Mouse (Mus musculus): Measurements from ENCODE around the gene Stoml1. TPM values are rescaled to one million over a fixed set of nuclear protein-coding genes. Genes with fewer than 3 reads are reported as not detected.
"Not testable (repeated sequence)": the region's sequence is repeated elsewhere in the genome, so short reads cannot be mapped to it uniquely, and the experiment has no call there.

The Stoml1 gene
- polyA plus RNA-seq, 1 experiment from 2014 or later, result 30.1 TPM

GRCm38 (mm10) chr9:58266571-58267011, 13.6 kb downstream of the Stoml1 start:
- Histone ChIP-seq H3K36me3 (peaks cover 10% of the 10 kb centered on the region), H3K27me3 (no peaks in the 10 kb centered on the region), H3K4me3 (no peak overlapping the region), H3K9me3 (no peaks in the 10 kb centered on the region), H3K4me2 (no peak overlapping the region), H3K9ac (no peak overlapping the region), H3K4me1 (peaks cover 10% of the 10 kb centered on the region), H3K27ac (peak overlapping the region; percentile 69)
- ATAC-seq (ENCODE audit: borderline replicate concordance, extremely low read depth, low FRiP score, low TSS enrichment), result no peak
- 27% methylated on average over 4 of the region's 4 CpGs for WGBS

DNA sequence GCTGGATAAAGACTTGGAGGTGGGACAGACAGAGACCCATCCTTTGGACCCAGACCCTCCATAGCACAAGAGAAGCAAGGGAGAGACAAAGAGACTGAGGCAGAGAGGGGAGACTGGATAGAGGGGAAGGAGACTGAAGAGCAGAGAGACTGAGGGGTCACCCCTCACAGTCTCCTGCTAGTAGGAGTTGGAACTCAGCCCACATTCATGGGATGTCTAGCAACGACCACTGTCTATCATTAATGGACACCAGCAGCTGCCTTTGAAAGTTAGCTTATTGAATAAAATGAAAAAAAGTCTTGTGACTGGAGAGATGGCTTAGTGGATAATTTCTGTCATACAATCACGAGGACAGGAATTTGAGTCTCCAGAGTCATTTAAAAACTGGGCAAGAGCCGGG, 14.1 kb downstream of the Stoml1 start:
- H3K4me2 ChIP-seq, result no peak overlapping the region
- no peak overlapping the region for H3K4me3 ChIP-seq
- no peak overlapping the region for H3K9ac ChIP-seq
- no peaks in the 10 kb centered on the region for H3K27me3 ChIP-seq
- peaks cover 5% of the 10 kb centered on the region for H3K36me3 ChIP-seq
- no peaks in the 10 kb centered on the region for H3K9me3 ChIP-seq
- H3K27ac ChIP-seq, result peak overlapping the region; percentile 69
- WGBS, result 57% methylated on average over 3 of the region's 3 CpGs
- no peak for ATAC-seq (ENCODE audit: borderline replicate concordance, extremely low read depth, low FRiP score, low TSS enrichment)
- H3K4me1 ChIP-seq, result peaks cover 10% of the 10 kb centered on the region

- Histone ChIP-seq H3K9ac (no peak overlapping the region), H3K27me3 (no peaks in the 10 kb centered on the region), H3K4me1 (peaks cover 10% of the 10 kb centered on the region), H3K27ac (no peak overlapping the region), H3K36me3 (no peaks in the 10 kb centered on the region), H3K4me3 (no peak overlapping the region), H3K9me3 (no peaks in the 10 kb centered on the region), H3K4me2 (no peak overlapping the region)
- ATAC-seq (ENCODE audit: borderline replicate concordance, extremely low read depth, low FRiP score, low TSS enrichment), result no peak
- WGBS, result 52% methylated on average over 12 of the region's 12 CpGs
Measured at GRCm38 (mm10) chr9:58268384-58269313, 15.7 kb downstream of the Stoml1 start.

DNA sequence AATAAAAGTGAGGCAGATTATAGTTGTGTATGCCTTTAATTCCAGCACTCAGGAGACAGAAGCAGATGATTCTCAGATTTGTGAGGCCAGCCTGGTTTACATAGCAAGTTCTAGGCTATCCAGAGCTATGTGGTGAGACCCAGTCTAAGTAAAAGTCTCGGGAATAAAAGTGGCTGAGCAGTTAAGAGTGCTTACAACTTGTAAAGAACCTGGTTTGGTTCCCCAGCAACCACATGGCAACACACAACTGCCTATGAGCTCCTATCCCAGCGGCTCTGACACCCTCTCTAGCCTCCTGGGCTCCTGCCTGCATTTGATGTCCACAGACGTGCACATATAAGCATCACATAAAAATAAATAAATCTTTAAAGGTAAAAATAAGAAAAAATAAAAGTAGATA, 17.1 kb downstream of the Stoml1 start:
- 48% methylated on average over 3 of the region's 3 CpGs for WGBS
- ATAC-seq (ENCODE audit: borderline replicate concordance, extremely low read depth, low FRiP score, low TSS enrichment), result no peak
- Histone ChIP-seq H3K36me3 (no peaks in the 10 kb centered on the region), H3K4me3 (no peak overlapping the region), H3K4me1 (peaks cover 19% of the 10 kb centered on the region), H3K27me3 (no peaks in the 10 kb centered on the region), H3K27ac (no peak overlapping the region), H3K9ac (no peak overlapping the region), H3K4me2 (no peak overlapping the region), H3K9me3 (no peaks in the 10 kb centered on the region)

DNA sequence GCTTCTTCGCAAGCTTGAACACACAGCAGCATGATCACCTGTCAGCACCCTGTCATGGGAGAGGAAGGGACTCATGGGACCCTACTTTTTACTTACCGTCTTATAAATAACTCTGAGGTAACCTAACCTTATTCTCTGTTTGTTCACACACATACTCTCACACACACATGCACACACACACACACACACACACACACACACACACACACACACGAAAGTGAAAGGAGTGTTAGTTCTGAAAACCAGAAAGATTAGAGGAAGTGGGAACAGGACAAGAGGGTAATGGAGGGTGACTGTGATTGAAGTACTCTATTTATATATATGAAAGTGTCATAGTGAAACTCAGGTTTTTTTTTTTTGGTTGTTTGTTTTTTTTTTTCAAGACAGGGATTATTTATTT, 18.1 kb downstream of the Stoml1 start:
- Histone ChIP-seq H3K9me3 (no peaks in the 10 kb centered on the region), H3K4me3 (no peak overlapping the region), H3K27ac (no peak overlapping the region), H3K9ac (no peak overlapping the region), H3K36me3 (no peaks in the 10 kb centered on the region), H3K4me2 (no peak overlapping the region), H3K4me1 (peaks cover 28% of the 10 kb centered on the region), H3K27me3 (no peaks in the 10 kb centered on the region)
- WGBS, result 72% methylated on average over 3 of the region's 3 CpGs
- no peak for ATAC-seq (ENCODE audit: borderline replicate concordance, extremely low read depth, low FRiP score, low TSS enrichment)

DNA sequence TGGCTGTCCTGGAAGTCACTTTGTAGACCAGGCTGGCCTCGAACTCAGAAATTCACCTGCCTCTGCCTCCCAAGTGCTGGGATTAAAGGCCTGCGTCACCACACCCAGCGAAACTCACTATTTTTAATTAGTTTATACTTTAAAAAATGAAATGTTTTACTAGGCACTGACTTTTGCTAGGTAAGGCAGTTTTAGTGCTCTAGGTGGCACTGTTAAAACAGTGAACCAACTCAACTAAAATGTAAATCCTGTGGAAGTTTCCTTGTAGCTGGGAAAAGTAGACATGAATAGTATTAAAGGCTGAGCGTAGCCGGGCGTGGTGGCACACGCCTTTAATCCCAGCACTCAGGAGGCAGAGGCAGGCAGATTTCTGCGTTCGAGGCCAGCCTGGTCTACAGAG, 18.6 kb downstream of the Stoml1 start:
- not testable (repeated sequence) for H3K9me3 ChIP-seq; H3K9ac ChIP-seq; H3K4me3 ChIP-seq; H3K36me3 ChIP-seq; ATAC-seq (ENCODE audit: borderline replicate concordance, extremely low read depth, low FRiP score, low TSS enrichment); H3K27me3 ChIP-seq; H3K4me2 ChIP-seq; H3K27ac ChIP-seq
- 90% methylated on average over 9 of the region's 9 CpGs for WGBS
- peaks cover 24% of the 10 kb centered on the region for H3K4me1 ChIP-seq

DNA sequence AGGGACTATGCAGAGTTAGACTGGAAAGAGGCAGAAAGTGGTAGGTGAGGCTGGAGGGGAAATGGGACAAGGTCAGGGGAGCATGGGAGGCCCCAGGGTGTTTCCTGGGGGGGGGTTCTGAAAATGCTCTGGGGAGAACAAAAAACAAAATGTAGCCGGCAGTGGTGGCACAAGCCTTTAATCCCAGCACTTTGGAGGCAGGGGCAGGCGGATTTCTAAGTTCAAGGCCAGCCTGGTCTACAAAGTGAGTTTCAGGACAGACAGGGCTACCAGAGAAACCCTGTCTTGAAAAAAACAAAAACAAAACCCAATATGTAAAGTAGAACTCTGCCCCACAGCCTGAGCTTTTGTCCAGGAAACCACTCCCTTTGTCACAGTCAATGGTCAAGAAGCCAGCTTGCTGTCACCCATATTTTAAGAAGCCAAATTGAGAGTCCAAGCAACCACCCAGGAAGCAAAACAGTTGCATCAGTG, 19.1 kb downstream of the Stoml1 start:
- Histone ChIP-seq H3K9ac (no peak overlapping the region), H3K4me3 (no peak overlapping the region), H3K36me3 (no peaks in the 10 kb centered on the region), H3K4me1 (peaks cover 18% of the 10 kb centered on the region), H3K27ac (no peak overlapping the region), H3K4me2 (no peak overlapping the region), H3K9me3 (no peaks in the 10 kb centered on the region), H3K27me3 (no peaks in the 10 kb centered on the region)
- ATAC-seq (ENCODE audit: borderline replicate concordance, extremely low read depth, low FRiP score, low TSS enrichment), result no peak
- 68% methylated on average over 2 of the region's 2 CpGs for WGBS

DNA sequence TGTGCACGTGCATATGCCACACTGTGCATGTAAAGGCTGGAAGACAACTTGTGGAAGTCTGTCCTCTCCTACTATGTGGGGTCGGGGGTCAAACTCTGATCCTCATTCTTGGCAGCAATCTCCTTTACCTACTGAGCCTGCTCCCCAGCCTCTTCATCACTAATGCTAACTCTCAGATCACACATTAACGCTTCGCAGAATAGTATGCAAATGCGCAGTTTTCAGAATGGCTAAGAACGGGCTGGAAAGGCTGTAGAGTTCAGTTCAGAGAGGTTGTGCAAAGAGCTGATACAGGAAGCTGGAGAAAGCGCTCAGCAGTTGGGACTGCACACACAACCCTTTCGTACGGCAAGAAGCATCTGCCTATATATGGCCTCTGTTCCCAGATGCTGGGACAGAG, 19.9 kb downstream of the Stoml1 start:
- Histone ChIP-seq H3K4me3 (no peak overlapping the region), H3K9ac (no peak overlapping the region), H3K4me1 (peaks cover 18% of the 10 kb centered on the region), H3K4me2 (no peak overlapping the region), H3K27me3 (no peaks in the 10 kb centered on the region), H3K9me3 (no peaks in the 10 kb centered on the region), H3K27ac (no peak overlapping the region), H3K36me3 (no peaks in the 10 kb centered on the region)
- WGBS, result 73% methylated on average over 9 of the region's 9 CpGs
- no peak for ATAC-seq (ENCODE audit: borderline replicate concordance, extremely low read depth, low FRiP score, low TSS enrichment)

DNA sequence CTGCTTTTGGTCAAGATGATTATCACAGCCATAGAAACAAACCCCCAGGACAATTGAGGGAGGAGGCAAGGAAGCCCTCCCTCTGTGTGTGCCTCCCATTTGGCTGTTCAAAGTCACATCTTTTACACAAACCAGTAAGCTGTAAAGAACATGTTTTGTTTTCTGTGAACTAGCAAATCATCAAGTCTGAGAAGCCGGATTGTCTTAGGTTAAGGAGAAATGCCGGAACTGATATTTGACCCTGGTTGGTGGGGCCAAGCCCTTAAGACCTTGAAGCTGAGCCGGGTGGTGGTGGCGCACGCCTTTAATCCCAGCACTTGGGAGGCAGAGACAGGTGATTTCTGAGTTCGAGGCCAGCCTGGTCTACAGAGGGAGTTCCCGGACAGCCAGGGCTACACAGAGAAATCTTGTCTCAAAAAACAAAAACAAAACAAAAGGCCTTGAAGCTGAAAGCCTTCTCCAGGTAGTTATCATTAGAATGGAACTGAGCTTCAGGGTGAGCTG, 21.2 kb downstream of the Stoml1 start:
- Histone ChIP-seq H3K4me2 (no peak overlapping the region), H3K27ac (peak overlapping the region; percentile 82), H3K27me3 (no peaks in the 10 kb centered on the region), H3K4me3 (no peak overlapping the region), H3K36me3 (no peaks in the 10 kb centered on the region), H3K4me1 (peaks cover 18% of the 10 kb centered on the region), H3K9ac (no peak overlapping the region), H3K9me3 (no peaks in the 10 kb centered on the region)
- no peak for ATAC-seq (ENCODE audit: borderline replicate concordance, extremely low read depth, low FRiP score, low TSS enrichment)
- WGBS, result 79% methylated on average over 7 of the region's 7 CpGs

- WGBS, result 27% methylated on average over 3 of the region's 3 CpGs
- Histone ChIP-seq H3K9me3 (no peaks in the 10 kb centered on the region), H3K9ac (no peak overlapping the region), H3K4me2 (peak overlapping the region; percentile 29; the same call in 1 of the 2 replicates), H3K4me1 (peaks cover 18% of the 10 kb centered on the region), H3K4me3 (no peak overlapping the region), H3K27ac (peak overlapping the region; percentile 82), H3K27me3 (no peaks in the 10 kb centered on the region), H3K36me3 (no peaks in the 10 kb centered on the region)
- ATAC-seq (ENCODE audit: borderline replicate concordance, extremely low read depth, low FRiP score, low TSS enrichment), result no peak
Measured at GRCm38 (mm10) chr9:58274626-58275025, 21.7 kb downstream of the Stoml1 start.

DNA sequence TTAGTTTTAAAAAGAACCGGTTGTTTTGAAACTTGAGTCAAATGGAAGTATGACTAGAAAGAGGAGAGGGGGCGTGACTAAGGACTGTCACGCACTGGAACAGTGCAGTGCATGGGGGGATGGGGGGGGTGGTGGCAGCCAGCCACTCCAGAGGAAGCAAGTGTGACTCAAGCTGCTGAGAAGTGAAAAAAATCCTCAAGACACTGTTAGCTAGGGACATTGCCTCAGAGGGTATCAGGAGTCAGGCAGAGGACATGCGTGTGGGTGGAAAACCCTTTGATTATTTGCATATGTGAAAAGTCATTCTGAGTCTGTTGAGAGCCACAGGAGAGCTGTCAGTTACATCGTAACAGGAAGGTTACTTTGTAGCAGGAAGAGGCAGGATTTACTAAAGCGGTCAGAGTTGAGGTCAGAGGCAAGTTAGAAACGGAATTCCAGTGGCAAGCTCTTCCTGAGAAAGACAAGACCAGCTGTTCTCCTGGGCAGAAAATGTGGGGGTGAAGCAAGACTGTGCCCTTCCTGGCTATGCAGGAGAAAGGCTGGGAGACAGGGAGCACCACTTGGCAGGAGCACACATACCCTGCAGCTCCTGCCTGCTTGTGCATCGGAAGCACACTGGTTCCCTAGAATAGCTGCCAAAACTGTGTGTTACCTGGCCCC, 22.3 kb downstream of the Stoml1 start:
- Histone ChIP-seq H3K27me3 (no peaks in the 10 kb centered on the region), H3K27ac (peak overlapping the region; percentile 82), H3K36me3 (no peaks in the 10 kb centered on the region), H3K4me2 (peak overlapping the region; percentile 29), H3K9ac (no peak overlapping the region), H3K9me3 (no peaks in the 10 kb centered on the region), H3K4me1 (peaks cover 23% of the 10 kb centered on the region), H3K4me3 (no peak overlapping the region)
- 3% methylated on average over 8 of the region's 8 CpGs for WGBS
- peak; percentile 91 for ATAC-seq (ENCODE audit: borderline replicate concordance, extremely low read depth, low FRiP score, low TSS enrichment)

- Histone ChIP-seq H3K9ac (no peak overlapping the region), H3K4me2 (peak overlapping the region; percentile 29), H3K27ac (peak overlapping the region; percentile 82), H3K36me3 (no peaks in the 10 kb centered on the region), H3K4me1 (peaks cover 28% of the 10 kb centered on the region), H3K27me3 (no peaks in the 10 kb centered on the region), H3K9me3 (no peaks in the 10 kb centered on the region), H3K4me3 (no peak overlapping the region)
- WGBS, result 62% methylated on average over 3 of the region's 3 CpGs
- ATAC-seq (ENCODE audit: borderline replicate concordance, extremely low read depth, low FRiP score, low TSS enrichment), result no peak
Measured at GRCm38 (mm10) chr9:58275797-58276196, 22.8 kb downstream of the Stoml1 start.

All from lung, embryonic 15.5 days (tissue).